Mouse (Mus musculus): Measurements from ENCODE around the gene Vmn1r115. TPM values are rescaled to one million over a fixed set of nuclear protein-coding genes. Genes with fewer than 3 reads are reported as not detected.
"Not testable (repeated sequence)": the region's sequence is repeated elsewhere in the genome, so short reads cannot be mapped to it uniquely, and the experiment has no call there.

Gene Vmn1r115
- polyA plus RNA-seq (2012; rRNA removed) = not detected in 2 replicates

- H3K36me3 ChIP-seq (ENCODE audit: control insufficient read depth, insufficient read depth, low read length); H3K27me3 ChIP-seq (ENCODE audit: control insufficient read depth, insufficient read depth, low read length); H3K27ac ChIP-seq (ENCODE audit: control insufficient read depth, insufficient read depth, low read depth, low read length); H3K4me3 ChIP-seq (ENCODE audit: control insufficient read depth, low read depth, low read length); H3K4me1 ChIP-seq (ENCODE audit: control insufficient read depth, insufficient read depth, low read length): not testable (repeated sequence)
These were observed at the start of gene Vmn1r115 for GRCm38 (mm10) chr7:20844885-20845284. Vmn1r115 (minus strand) TSS chr7:20844985.

- not testable (repeated sequence) for H3K36me3 ChIP-seq (ENCODE audit: control insufficient read depth, insufficient read depth, low read length); H3K27ac ChIP-seq (ENCODE audit: control insufficient read depth, insufficient read depth, low read depth, low read length); H3K27me3 ChIP-seq (ENCODE audit: control insufficient read depth, insufficient read depth, low read length); H3K4me1 ChIP-seq (ENCODE audit: control insufficient read depth, insufficient read depth, low read length); H3K4me3 ChIP-seq (ENCODE audit: control insufficient read depth, low read depth, low read length)
These were observed 39.2 kb upstream of the Vmn1r115 start, which contains the start of gene Vmn1r117 for GRCm38 (mm10) chr7:20884021-20884420. Vmn1r117 (minus strand) TSS chr7:20884121.

- H3K4me1 ChIP-seq (ENCODE audit: control insufficient read depth, insufficient read depth, low read length); H3K36me3 ChIP-seq (ENCODE audit: control insufficient read depth, insufficient read depth, low read length); H3K4me3 ChIP-seq (ENCODE audit: control insufficient read depth, low read depth, low read length); H3K27me3 ChIP-seq (ENCODE audit: control insufficient read depth, insufficient read depth, low read length); H3K27ac ChIP-seq (ENCODE audit: control insufficient read depth, insufficient read depth, low read depth, low read length): not testable (repeated sequence)
These were observed 27.2 kb upstream of the Vmn1r115 start, which contains the start of gene Vmn1r116 for GRCm38 (mm10) chr7:20871956-20872355. Vmn1r116 (plus strand) TSS chr7:20872256.

GRCm38 (mm10) chr7:20812086-20812485, 32.7 kb downstream of the Vmn1r115 start, which contains the start of gene Vmn1r114:
Vmn1r114 (minus strand) TSS chr7:20812186.
- not testable (repeated sequence) for H3K36me3 ChIP-seq (ENCODE audit: control insufficient read depth, insufficient read depth, low read length); H3K4me1 ChIP-seq (ENCODE audit: control insufficient read depth, insufficient read depth, low read length); H3K27me3 ChIP-seq (ENCODE audit: control insufficient read depth, insufficient read depth, low read length); H3K27ac ChIP-seq (ENCODE audit: control insufficient read depth, insufficient read depth, low read depth, low read length); H3K4me3 ChIP-seq (ENCODE audit: control insufficient read depth, low read depth, low read length)

Other genes with a start within 250 kb of the Vmn1r115 start
- gene Gm4513, start 246.0 kb downstream of the Vmn1r115 start, polyA plus RNA-seq (2012; rRNA removed) = 0.48 and 0.54 TPM in 2 replicates
- gene Vmn1r107, start 176.1 kb downstream of the Vmn1r115 start, polyA plus RNA-seq (2012; rRNA removed) = not detected in 2 replicates
- gene Vmn1r111, start 141.8 kb downstream of the Vmn1r115 start, polyA plus RNA-seq (2012; rRNA removed) = not detected in 2 replicates
- not detected in 2 replicates for gene Gm10668, start 114.4 kb downstream of the Vmn1r115 start, polyA plus RNA-seq (2012; rRNA removed)
- not detected in 2 replicates for gene Vmn1r112, start 73.8 kb downstream of the Vmn1r115 start, polyA plus RNA-seq (2012; rRNA removed)
- not detected in 2 replicates for gene Vmn1r113, start 57.7 kb downstream of the Vmn1r115 start, polyA plus RNA-seq (2012; rRNA removed)
- not detected in 2 replicates for gene Vmn1r114, start 32.8 kb downstream of the Vmn1r115 start, polyA plus RNA-seq (2012; rRNA removed)
- not detected in 2 replicates for gene Vmn1r116, start 27.3 kb upstream of the Vmn1r115 start, polyA plus RNA-seq (2012; rRNA removed)
- gene Vmn1r117, start 39.1 kb upstream of the Vmn1r115 start, polyA plus RNA-seq (2012; rRNA removed) = not detected in 2 replicates
- gene Vmn1r118, start 67.4 kb upstream of the Vmn1r115 start, polyA plus RNA-seq (2012; rRNA removed) = not detected in 2 replicates
- gene Vmn1r119, start 167.5 kb upstream of the Vmn1r115 start, polyA plus RNA-seq (2012; rRNA removed) = not detected in 2 replicates
- gene Vmn1r120, start 208.8 kb upstream of the Vmn1r115 start, polyA plus RNA-seq (2012; rRNA removed) = not detected in 2 replicates